Mouse (Mus musculus) hindbrain, embryonic 16.5 days (tissue): ENCODE results near the gene Rsu1. TPM values are rescaled to one million over a fixed set of nuclear protein-coding genes. Genes with fewer than 3 reads are reported as not detected.

Experiments used
- ATAC-seq: fragments of 200-750 bp; cut with Nextera tagmentation; 2 replicates; pipeline ENCODE4 v1.8.0; 2017; ENCODE audit warnings: moderate TSS enrichment, moderate library complexity
- H3K27ac ChIP-seq: fragments of 300-500 bp; sonication (generic); 2 replicates; pipeline ENCODE4 v1.5.1; 2014; ENCODE audit warnings: low read depth, mild to moderate bottlenecking, control low read depth, low read length, moderate library complexity
- H3K27me3 ChIP-seq: fragments of 300-500 bp; sonication (generic); replicated peaks from 2 replicates; pipeline ENCODE4 v1.6.1; 2014; ENCODE audit warnings: low read length; ENCODE audit not compliant: control insufficient read depth, insufficient read depth
- H3K36me3 ChIP-seq: fragments of 300-500 bp; sonication (generic); 2 replicates; pipeline ENCODE4 v1.6.1; 2014; ENCODE audit warnings: mild to moderate bottlenecking, low read length, moderate library complexity, mixed read lengths; ENCODE audit not compliant: control insufficient read depth, insufficient read depth
- H3K4me1 ChIP-seq: fragments of 300-500 bp; sonication (generic); 2 replicates; pipeline ENCODE4 v1.6.1; 2014; ENCODE audit warnings: low read depth, low read length; ENCODE audit not compliant: control insufficient read depth, insufficient read depth
- H3K4me2 ChIP-seq: fragments of 300-500 bp; sonication (generic); 2 replicates; pipeline ENCODE4 v1.6.1; 2014; ENCODE audit warnings: mild to moderate bottlenecking, low read length, control low read depth, moderate library complexity
- H3K4me3 ChIP-seq: fragments of 300-500 bp; sonication (generic); 2 replicates; pipeline ENCODE4 v1.5.1; 2014; ENCODE audit warnings: mild to moderate bottlenecking, low read length, control low read depth, moderate library complexity
- H3K9ac ChIP-seq: fragments of 300-500 bp; sonication (generic); 2 replicates; pipeline ENCODE4 v1.6.1; 2014; ENCODE audit warnings: low read depth, mild to moderate bottlenecking, control low read depth, low read length, moderate library complexity
- H3K9me3 ChIP-seq: fragments of 300-500 bp; sonication (generic); 2 replicates; pipeline ENCODE4 v1.6.1; 2014; ENCODE audit warnings: mild to moderate bottlenecking, low read length, moderate library complexity; ENCODE audit not compliant: control insufficient read depth
- WGBS: fragments of 180-500 bp; shearing (Covaris S2); extraction: QIAGEN DNeasy Blood & Tissue Kit; methylation state at CpG from one replicate; pipeline ENCODE4 v1.1.7; 2014; 5-methylcytosine and 5-hydroxymethylcytosine counted together
- polyA plus RNA-seq: library from polyadenylated mRNA; unstranded; fragments of >200 nt; fragmentation: Nextera tagmentation; extraction: Ambion mirVana; gene quantifications from 2 replicates; pipeline ENCODE4 v1.2.1, GENCODE M21; 2015

The Rsu1 gene
- polyA plus RNA-seq, 1 experiment from 2014 or later: 97.5 TPM

DNA sequence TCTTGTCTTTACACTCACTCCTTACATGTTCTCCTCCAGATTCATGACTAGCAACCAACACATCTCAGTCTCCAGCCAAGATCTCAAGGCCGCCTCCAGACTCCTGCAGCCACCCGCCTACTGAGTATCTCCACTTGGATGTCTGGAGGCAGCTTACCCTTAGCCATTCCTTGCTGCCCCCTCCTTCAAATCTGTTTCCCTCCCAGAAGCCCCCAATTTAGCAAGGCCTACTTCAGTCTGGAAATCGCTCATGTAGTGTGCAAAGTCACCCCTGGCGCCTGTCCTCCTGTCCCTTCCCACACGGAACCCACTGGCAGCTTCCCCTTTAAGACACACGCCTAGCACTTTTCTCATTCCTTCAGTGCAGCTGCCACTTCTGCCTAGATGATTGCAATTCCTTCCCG lies 167.4 kb downstream of the Rsu1 start:
- WGBS: 77% methylated on average over 7 of the region's 7 CpGs
- Histone ChIP-seq H3K9ac (no peak overlapping the region), H3K36me3 (no peaks in the 10 kb centered on the region), H3K4me2 (no peak overlapping the region), H3K4me3 (no peak overlapping the region), H3K4me1 (no peaks in the 10 kb centered on the region), H3K9me3 (no peaks in the 10 kb centered on the region), H3K27me3 (no peaks in the 10 kb centered on the region), H3K27ac (no peak overlapping the region)
- ATAC-seq: no peak

DNA sequence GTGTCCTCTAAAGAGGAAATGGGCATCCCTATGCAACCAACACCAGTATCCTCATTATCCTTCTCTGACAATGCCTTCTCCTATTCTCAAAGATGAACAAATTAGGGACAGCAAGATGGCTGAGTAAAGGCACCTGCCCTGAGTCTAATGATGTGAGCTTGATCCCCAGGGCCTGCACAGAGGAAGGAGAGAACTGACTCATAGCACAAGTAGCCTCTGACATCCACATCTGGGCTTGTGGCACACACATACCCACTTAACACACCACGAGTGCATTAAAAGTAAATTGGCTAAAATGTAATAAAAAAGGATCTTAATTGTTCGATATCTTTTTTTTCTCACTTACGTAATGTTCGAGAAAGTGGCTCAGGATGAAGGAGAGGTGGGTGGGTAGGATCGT lies 177.2 kb downstream of the Rsu1 start:
- Histone ChIP-seq H3K4me3 (no peak overlapping the region), H3K9me3 (no peaks in the 10 kb centered on the region), H3K36me3 (no peaks in the 10 kb centered on the region), H3K9ac (no peak overlapping the region), H3K27ac (no peak overlapping the region), H3K4me2 (no peak overlapping the region), H3K27me3 (no peaks in the 10 kb centered on the region), H3K4me1 (no peaks in the 10 kb centered on the region)
- WGBS: 97% methylated on average over 5 of the region's 5 CpGs
- ATAC-seq: no peak

DNA sequence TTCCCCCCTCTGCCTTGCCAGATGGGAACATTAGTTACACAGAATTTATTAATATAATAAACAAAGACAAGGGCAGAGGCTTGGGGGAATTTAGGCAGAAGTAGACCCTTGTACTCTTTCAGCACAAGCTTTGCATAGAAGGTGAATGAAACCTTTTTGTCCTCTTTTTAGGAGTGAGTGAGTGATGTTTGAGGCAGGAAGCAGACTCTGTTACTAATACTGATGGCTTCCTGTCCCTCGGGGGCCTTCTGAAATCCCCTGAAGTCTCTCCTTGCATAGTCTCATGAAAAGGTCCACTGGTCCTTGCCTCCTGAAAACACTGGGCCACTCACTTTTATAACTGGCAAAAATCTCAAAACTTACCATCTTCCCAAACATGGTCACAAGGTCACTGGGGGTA lies 177.6 kb downstream of the Rsu1 start:
- H3K4me2 ChIP-seq: no peak overlapping the region
- H3K4me3 ChIP-seq: no peak overlapping the region
- no peaks in the 10 kb centered on the region for H3K9me3 ChIP-seq
- no peaks in the 10 kb centered on the region for H3K27me3 ChIP-seq
- no peak for ATAC-seq
- WGBS: 80% methylated on average over 1 of the region's 1 CpGs
- H3K9ac ChIP-seq: no peak overlapping the region
- H3K36me3 ChIP-seq: no peaks in the 10 kb centered on the region
- H3K4me1 ChIP-seq: no peaks in the 10 kb centered on the region
- H3K27ac ChIP-seq: no peak overlapping the region

DNA sequence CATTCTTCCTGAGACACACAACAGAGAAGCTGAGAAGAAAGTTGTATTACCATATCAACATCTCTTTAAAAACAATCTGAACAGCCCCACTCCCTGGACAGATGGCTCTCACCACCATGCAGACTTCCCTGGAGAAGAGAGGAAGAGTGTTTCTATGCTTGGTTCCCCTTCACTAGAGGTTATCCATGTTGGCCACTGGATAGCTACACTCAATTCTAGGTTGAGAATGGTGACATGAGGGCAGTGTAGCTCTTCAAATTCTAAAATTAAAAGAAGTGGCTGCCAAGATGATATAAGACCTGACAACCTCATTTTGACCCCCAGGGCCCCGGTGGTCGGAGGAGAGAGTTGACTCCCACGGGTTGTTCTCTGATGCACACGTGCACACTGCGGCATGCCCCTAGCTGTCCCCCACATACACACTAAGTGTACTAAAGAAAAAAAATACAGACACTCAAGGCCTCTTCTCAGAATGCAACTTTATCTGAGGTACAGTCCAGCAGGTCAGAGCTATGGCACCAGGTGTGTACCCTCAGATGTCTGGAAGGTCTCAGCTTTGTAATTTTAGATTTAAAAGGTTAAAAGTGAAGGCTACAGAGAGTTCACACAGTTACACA lies 179.7 kb downstream of the Rsu1 start:
- Histone ChIP-seq H3K4me1 (no peaks in the 10 kb centered on the region), H3K4me3 (no peak overlapping the region), H3K36me3 (no peaks in the 10 kb centered on the region), H3K27ac (no peak overlapping the region), H3K27me3 (no peaks in the 10 kb centered on the region), H3K4me2 (no peak overlapping the region), H3K9ac (no peak overlapping the region), H3K9me3 (no peaks in the 10 kb centered on the region)
- no peak for ATAC-seq
- 88% methylated on average over 5 of the region's 5 CpGs for WGBS

DNA sequence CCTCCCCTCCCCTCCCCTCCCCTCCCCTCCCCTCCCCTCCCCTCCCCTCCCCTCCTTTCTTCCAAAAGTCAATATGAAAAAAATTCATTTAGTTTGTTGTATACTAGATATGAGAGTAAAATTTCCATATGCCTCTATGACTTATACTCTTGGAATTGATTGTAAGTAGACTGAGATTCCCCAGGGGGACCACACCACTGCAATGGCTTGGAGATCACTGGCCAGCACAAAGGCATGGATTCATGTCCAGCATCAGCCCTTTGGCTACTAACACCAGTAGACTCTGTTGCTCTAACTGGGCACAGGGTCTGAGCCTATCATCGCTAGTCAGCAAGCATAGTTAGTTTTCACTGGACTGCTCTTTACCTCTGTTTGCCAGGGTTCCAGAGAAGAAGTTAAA lies 180.4 kb downstream of the Rsu1 start:
- ATAC-seq: no peak
- H3K4me3 ChIP-seq: no peak overlapping the region
- no peaks in the 10 kb centered on the region for H3K9me3 ChIP-seq
- H3K4me2 ChIP-seq: no peak overlapping the region
- no peak overlapping the region for H3K27ac ChIP-seq
- H3K36me3 ChIP-seq: no peaks in the 10 kb centered on the region
- H3K9ac ChIP-seq: no peak overlapping the region
- no peaks in the 10 kb centered on the region for H3K27me3 ChIP-seq
- no peaks in the 10 kb centered on the region for H3K4me1 ChIP-seq
- 96% methylated on average over 1 of the region's 1 CpGs for WGBS

DNA sequence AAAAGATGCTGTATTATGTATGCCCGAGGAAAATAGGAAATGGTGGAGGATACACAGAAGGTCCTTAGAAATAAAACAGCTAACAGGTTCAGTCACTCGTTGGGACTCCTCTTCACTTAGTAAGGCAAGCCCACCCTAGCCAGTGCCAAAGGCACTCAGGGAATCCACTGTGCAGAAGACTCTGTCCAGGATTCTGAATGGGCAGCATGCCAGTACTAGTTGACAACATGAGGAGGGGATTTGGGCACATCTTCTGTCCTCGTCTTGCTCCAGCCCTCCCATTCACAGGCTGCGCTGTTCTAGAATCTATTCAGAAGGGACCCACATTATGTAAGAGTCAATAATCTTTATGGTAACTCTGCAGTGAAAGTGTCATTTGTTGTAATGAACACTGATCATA lies 181.4 kb downstream of the Rsu1 start:
- WGBS: 67% methylated on average over 4 of the region's 4 CpGs
- ATAC-seq: no peak
- no peaks in the 10 kb centered on the region for H3K9me3 ChIP-seq
- no peaks in the 10 kb centered on the region for H3K27me3 ChIP-seq
- no peaks in the 10 kb centered on the region for H3K4me1 ChIP-seq
- no peak overlapping the region for H3K4me3 ChIP-seq
- no peak overlapping the region for H3K4me2 ChIP-seq
- no peaks in the 10 kb centered on the region for H3K36me3 ChIP-seq
- H3K27ac ChIP-seq: no peak overlapping the region
- H3K9ac ChIP-seq: no peak overlapping the region

DNA sequence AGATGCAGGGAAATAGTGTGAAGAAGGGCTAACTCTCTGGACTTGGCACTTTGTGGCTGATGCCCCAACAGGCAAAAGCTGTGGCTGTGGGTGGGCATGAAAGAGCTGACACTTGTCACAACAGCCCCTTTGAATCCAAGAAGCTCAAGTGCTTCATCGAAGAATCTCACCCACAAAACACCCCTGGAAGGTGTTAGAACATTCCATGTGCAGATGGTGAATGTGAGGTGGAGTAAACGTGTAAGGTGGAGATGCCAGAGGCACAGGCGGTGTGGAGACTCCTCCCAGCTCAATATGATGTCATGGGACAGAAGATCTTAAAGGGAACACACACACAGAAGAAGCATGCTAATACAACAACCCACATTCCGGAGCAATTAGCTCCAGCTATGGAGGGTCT lies 182.9 kb downstream of the Rsu1 start:
- Histone ChIP-seq H3K27me3 (no peaks in the 10 kb centered on the region), H3K9me3 (no peaks in the 10 kb centered on the region), H3K4me1 (peaks cover 4% of the 10 kb centered on the region), H3K4me3 (no peak overlapping the region), H3K9ac (no peak overlapping the region), H3K27ac (no peak overlapping the region), H3K36me3 (no peaks in the 10 kb centered on the region), H3K4me2 (no peak overlapping the region)
- ATAC-seq: no peak
- 78% methylated on average over 4 of the region's 4 CpGs for WGBS

DNA sequence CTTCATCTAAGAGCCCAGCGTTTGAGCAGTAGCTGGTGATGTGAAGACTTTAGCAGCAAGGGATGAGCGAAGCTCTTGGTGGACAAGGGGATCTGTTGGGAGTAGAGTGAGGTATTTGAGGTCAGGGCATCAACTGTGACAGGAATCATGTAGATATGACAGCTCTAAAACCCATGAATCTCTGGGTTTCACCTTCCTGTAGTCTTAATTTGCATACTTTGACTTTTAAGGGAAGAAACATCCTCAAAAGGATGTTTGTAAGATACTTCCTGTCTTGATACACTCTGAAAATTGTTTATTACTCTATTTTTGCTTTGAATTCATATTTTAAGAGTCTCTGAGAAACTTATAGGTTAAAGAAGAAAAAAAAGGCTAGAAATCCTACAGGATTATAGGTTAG lies 183.4 kb downstream of the Rsu1 start:
- no peaks in the 10 kb centered on the region for H3K9me3 ChIP-seq
- no peak overlapping the region for H3K27ac ChIP-seq
- WGBS: 98% methylated on average over 2 of the region's 2 CpGs
- no peak overlapping the region for H3K4me2 ChIP-seq
- H3K27me3 ChIP-seq: no peaks in the 10 kb centered on the region
- H3K4me1 ChIP-seq: peaks cover 4% of the 10 kb centered on the region
- no peak overlapping the region for H3K9ac ChIP-seq
- no peak overlapping the region for H3K4me3 ChIP-seq
- no peaks in the 10 kb centered on the region for H3K36me3 ChIP-seq
- no peak for ATAC-seq

DNA sequence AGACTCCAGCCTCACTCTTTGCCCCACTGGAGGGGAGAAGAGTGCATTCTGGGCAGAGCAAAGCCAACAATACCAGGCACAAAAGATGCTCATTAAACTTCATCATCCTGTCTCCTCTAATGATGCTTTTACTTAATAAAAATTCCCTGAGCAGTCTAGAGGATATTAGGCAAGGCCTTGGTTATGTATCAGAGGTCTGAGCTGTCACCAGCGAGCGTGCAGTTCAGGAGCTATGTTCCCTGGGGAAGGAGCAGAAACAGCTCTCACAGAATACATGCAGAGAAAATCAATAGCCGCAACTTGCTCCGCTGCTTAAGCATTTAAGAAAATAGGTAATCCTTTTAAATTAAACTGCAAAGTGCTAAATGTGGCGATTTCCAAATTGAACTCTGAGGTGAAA lies 187.0 kb downstream of the Rsu1 start:
- H3K27ac ChIP-seq: no peak overlapping the region
- H3K9ac ChIP-seq: no peak overlapping the region
- peak; percentile 77 for ATAC-seq
- peaks cover 4% of the 10 kb centered on the region for H3K4me1 ChIP-seq
- H3K36me3 ChIP-seq: no peaks in the 10 kb centered on the region
- no peaks in the 10 kb centered on the region for H3K27me3 ChIP-seq
- no peak overlapping the region for H3K4me2 ChIP-seq
- H3K4me3 ChIP-seq: no peak overlapping the region
- H3K9me3 ChIP-seq: no peaks in the 10 kb centered on the region
- WGBS: 29% methylated on average over 5 of the region's 5 CpGs

DNA sequence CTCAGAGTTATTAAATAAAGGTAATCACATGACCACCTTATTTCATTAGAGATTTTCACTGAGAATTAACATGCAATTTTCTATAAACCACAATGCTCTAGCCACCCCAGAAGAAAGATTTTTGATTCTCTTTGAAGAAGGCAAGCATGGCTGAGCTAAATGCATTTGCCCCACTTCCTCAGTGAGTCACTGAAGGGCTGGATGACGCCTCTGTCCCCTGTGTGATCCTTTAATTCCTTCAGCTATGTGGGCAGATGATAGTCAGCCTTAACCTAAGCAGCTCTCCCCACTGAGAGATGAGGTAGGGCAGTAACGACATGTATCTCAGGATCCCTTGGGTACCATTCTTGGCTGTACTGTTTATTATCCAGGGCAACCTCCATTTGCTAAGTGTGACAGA lies 190.7 kb downstream of the Rsu1 start:
- H3K36me3 ChIP-seq: no peaks in the 10 kb centered on the region
- no peak overlapping the region for H3K4me2 ChIP-seq
- no peak for ATAC-seq
- H3K4me3 ChIP-seq: no peak overlapping the region
- H3K9me3 ChIP-seq: no peaks in the 10 kb centered on the region
- no peak overlapping the region for H3K27ac ChIP-seq
- no peak overlapping the region for H3K9ac ChIP-seq
- WGBS: 81% methylated on average over 2 of the region's 2 CpGs
- no peaks in the 10 kb centered on the region for H3K27me3 ChIP-seq
- H3K4me1 ChIP-seq: peaks cover 4% of the 10 kb centered on the region
